Mouse (Mus musculus) liver, postnatal 0 days (tissue): Measurements from ENCODE around the gene Pakap.

ENCODE experiments used
- CTCF ChIP-seq: sonication (generic); IDR thresholded peaks from 2 replicates; pipeline ENCODE4 v1.5.1; 2016; ENCODE audit warnings: antibody characterized with exemption, low read depth
- EP300 ChIP-seq: IDR thresholded peaks from 2 replicates; pipeline ENCODE4 v1.6.1; 2016; ENCODE audit warnings: antibody characterized with exemption, low read depth, mild to moderate bottlenecking

GRCm38 (mm10) chr4:57886066-57886887 is 318.3 kb downstream of the Pakap start:
- TF ChIP-seq CTCF: no peak
- TF ChIP-seq EP300: no peak
